Mouse (Mus musculus) layer of hippocampus, adult 18-20 months (tissue): Measurements from ENCODE around the gene Sept9. TPM values are rescaled to one million over a fixed set of nuclear protein-coding genes. Genes with fewer than 3 reads are reported as not detected.
A peak's percentile ranks its signal among the peaks of the same experiment; 100 is the strongest.

Source experiments
- DNase-seq, 2 experiments: peaks; one replicate each; pipeline ENCODE4 v3.0.0; 2022; ENCODE audit warnings: low spot score in 2 of 2
- total RNA-seq, 2 experiments: library from RNA; stranded (reverse); gene quantifications; 2 replicates each; pipeline ENCODE4 v1.2.3; 2021

Sept9 gene
- total RNA-seq, 2 experiments from 2014 or later = 121 to 122 TPM

- peak in 1 of 2 experiments; percentile 15 for DNase-seq
These were observed 24.5 kb upstream of the Sept9 start for GRCm38 (mm10) chr11:117174924-117175323.

- peak in 1 of 2 experiments; percentile 57 for DNase-seq
These were observed 24.0 kb upstream of the Sept9 start for GRCm38 (mm10) chr11:117175472-117175871.

DNA sequence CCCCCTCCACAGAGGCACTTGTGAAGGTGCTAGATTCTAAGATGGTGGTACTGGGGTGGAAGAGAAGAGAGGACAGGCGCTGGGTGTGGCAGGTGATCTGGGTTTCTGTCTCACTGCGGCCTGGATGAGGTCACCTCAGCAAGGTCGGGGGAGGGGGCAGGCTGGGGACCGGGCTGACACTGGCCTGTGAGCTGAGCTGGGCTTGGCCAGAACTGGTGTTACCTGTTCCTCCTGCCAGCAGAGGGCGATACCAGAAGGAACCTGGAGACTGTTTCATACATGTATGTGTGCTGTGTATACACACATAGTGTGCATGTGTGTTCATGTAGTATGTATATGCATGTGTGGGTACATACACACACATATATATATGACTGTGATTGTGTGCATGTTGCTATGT, 23.2 kb upstream of the Sept9 start:
- DNase-seq = no peak

DNA sequence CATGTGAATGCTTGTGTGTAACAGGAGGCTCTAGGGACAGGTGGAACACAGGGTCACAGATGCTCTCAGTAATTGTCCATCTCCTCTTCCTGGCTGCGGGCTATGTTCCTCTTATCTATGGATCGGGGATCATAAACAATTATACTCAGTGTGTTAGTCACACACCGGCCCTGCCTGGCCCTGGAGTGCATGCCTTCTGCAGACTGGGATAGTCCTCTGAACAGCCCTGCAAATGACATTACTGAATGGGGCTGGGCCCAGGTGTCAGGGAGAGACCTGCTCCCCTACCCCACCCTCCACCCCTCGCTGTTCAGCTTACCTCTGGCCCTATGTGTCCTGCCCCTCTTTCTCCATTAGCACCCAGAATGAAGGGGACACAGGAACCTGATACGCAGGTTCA, 22.6 kb upstream of the Sept9 start:
- no peak for DNase-seq

DNA sequence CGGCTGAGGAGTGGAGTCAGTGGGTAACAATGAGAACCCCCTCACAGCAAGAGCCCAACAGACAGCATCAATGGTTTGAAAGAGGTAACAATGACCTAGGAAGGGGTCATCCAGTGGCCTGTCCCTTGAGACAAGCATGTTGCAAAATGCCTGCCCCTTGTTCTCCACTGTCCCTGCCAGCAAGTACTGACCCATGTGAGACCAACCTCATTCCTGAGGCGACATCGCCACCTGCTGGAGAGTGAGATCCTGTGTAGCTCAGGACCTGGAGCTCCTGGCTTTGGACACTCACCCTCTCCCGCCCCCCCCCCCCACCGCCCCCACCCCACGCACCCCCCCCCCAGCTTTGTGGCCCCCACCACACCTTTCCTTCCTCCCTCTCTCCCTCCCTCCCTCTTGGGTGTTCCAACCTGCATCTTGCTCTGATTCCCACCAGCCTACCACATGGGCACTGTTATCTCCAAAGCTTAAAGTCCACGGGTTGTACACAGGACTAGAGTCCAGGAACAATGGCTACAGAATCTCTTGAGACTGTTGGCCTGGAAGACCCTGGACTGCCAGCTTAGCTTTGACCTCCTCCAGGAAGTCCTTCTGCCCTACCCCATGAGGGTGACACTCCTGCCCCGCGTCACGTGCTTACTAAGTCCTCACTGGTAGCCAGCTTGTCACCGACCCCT, 22.0 kb upstream of the Sept9 start:
- DNase-seq = peak; percentile 71 to 93

DNA sequence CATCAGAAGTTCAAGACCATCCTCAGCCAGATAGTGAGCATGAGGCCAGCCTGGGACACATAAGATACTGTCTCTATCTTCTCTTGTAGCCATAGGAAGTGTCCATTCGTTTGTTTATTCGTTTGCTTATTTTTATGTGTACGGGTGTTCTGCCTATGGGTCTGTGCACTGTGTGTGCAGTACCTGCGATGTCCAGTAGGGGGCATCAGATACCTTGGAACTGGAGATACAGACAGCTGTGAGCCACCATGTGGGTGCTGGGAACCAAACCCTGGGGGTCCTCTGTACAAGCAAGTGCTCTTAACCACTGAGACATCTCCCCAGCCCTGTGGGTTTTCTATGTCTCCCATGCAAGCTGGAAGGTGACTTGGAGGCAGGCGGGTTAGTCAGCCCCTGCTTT, 19.6 kb upstream of the Sept9 start:
- no peak for DNase-seq

DNA sequence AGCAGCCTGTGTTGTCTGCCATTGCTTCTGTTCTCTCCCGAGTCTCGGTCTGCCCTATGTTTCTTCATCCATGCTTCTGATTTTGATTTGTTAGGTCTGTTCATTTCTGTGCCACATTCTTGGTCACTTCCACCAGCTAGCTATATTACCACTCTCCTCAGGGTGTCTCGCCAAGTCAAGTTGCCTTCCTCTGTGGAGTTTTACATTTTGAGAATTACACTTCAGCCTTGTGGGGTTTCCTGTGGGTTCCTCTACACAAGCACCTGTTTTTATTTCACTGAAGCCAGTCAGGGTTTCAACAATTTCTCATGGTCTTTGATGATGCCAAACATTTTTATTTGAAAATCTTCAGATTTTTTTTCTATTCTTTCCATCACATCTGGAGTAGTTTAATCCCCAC, 16.7 kb upstream of the Sept9 start:
- no peak for DNase-seq

DNA sequence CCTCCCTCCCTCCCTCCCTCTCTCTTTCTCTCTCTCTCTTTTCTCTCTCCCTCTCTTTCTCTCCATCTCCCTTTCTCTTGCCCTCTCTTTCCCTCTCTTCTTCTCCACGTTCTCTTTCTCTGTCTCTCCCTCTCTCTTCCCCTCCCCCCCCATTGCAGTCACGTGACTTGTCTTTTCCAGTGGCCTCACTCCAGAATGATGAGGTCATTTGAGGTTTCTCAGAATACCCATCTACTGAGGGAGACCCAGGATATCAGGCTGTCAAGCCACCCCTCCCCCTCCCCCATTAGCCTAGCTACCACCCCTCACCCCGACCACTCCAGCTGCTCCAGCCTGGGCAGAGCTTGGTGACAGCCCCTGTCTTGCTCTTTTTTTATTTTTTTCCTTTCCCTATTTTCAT, 16.2 kb upstream of the Sept9 start:
- DNase-seq = no peak

- no peak for DNase-seq
These were observed 15.6 kb upstream of the Sept9 start for GRCm38 (mm10) chr11:117183841-117184240.

- DNase-seq = no peak
These were observed 14.2 kb upstream of the Sept9 start for GRCm38 (mm10) chr11:117185076-117185933.

GRCm38 (mm10) chr11:117191524-117191923, 7.9 kb upstream of the Sept9 start:
- DNase-seq = no peak

GRCm38 (mm10) chr11:117194475-117194937, 5.0 kb upstream of the Sept9 start:
- DNase-seq = no peak

DNA sequence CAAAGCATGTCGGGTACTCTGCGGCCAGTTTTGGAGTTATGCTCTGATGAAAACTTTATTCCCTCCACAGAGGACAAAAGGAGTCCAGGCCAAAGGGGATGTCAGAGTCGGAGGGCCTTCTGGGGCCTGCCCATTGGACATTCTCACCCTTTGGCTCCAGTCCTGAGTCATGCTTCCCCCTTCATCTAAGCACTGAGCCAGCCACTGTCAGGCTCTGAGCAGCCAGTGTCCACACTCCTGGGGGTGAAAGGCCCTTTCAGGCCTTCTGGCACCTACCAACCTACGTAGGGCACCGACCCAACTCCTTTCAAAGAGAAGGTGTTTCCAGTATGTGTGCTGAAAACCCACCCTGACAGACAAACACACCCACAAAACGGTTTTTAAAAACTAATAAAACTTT, 3.8 kb upstream of the Sept9 start:
- no peak for DNase-seq

DNA sequence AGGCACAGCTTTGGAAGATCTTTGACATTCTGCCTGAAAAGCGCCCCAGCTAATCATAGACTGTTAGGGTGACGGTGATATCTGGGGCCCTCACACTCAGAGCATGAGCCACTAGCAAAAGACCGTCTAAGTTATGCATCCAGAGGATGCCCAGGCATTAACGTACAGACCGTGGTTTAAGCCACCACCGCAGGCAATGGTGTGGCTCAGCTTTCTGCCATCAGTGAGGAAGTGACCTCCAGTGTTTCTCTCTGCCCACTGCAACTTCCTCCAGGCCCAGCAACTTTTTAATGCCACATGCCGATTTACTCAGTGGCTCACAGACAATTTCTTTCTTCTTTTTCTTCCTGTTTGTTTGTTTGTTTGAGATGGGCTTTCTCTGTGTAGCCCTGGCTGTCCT, 2.8 kb upstream of the Sept9 start:
- no peak for DNase-seq

- DNase-seq = no peak
These were observed 1.3 kb upstream of the Sept9 start for GRCm38 (mm10) chr11:117198122-117198521.

DNA sequence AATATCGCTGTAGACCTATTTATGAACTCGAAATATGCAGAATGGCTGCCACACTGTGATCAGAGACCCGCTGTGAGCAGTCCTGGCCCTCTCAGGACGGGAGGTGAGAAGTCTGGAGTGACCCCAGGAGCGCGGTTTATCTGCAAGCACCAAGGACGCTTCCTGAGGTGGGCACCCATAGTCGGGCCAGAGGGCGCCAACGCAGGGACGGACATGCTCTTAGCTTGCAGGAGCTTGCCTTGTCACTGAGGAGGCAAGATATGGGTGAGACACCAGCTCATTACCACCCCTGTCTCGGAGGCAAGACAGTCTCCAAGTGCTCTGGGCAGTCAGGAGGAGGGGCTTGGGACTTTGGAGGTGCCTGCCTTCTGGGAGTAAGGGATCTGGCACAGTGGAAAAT, 2.4 kb downstream of the Sept9 start:
- DNase-seq = no peak

DNA sequence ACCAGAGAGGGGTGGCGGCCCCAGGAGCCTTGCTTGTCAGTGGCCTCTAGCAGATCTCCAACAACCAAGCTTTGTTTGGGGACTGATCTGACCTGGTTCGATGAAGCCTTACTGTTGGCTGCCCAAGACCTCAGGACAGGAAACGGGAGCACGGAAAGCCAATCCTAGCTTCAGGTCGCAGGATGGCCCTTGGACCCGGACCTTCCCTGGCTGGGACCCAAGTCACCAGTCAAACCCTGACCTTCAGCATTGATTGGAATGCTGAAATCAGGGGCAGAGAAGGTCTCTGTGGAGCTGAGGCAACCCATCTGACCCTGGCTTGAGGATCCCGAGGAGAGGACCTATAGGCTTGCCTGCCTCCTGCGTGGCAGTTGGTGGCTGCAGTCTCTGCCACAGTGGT, 5.1 kb downstream of the Sept9 start:
- DNase-seq = no peak

GRCm38 (mm10) chr11:117205042-117205441, 5.6 kb downstream of the Sept9 start:
- DNase-seq = no peak

- DNase-seq = no peak
These were observed 6.0 kb downstream of the Sept9 start for GRCm38 (mm10) chr11:117205447-117205846.

GRCm38 (mm10) chr11:117207436-117207835, 8.0 kb downstream of the Sept9 start:
- DNase-seq = no peak

DNA sequence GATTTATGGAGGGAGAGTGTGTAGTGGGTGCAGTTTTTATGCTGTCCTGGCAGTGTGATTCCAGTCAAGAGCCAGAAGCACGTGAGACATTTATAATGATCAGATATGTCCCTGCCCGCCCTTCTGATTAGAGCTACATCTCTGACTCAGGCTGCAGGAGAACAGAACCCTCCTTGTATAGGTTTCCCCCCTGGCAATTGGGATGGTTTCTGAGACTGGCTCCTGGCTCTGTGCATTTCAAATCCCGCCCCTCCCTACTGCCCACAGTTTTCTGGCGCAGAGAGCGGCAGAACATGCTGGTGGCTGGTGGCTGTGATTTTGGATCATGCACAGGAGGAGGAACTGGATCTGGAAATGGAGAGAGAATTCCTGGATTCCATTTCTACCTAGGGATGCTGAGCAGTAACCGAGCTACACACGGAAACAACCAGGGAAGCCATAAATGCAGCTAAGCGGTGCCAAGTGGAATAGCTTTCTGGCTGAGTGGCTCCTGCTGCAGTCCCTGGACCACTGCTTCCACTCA, 8.8 kb downstream of the Sept9 start:
- peak; percentile 28 to 45 for DNase-seq

DNA sequence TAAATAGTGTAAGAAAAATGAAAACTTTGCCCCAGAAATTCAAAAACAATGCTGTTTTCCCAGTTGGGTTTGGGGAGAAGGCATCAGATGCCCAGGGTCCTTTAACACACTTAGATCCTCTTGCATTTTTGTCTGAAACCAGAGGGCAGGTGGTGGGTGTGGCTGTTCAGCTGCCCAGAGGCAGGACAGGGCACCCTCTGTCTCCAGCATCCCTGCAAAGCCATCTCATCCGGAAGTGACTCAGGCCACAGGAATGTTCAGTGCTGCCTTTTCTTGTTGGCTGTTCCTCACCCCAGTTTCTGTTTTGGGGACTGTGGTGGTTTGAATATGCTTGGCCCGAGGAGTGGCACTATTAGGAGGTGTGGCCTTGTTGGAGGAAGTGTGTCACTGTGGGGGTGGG, 17.3 kb downstream of the Sept9 start:
- DNase-seq = no peak
